Mouse (Mus musculus): Measurements from ENCODE around the gene Gm20481. TPM values are rescaled to one million over a fixed set of nuclear protein-coding genes. Genes with fewer than 3 reads are reported as not detected.
A peak's percentile ranks its signal among the peaks of the same experiment; 100 is the strongest.
"Not testable (repeated sequence)": the region's sequence is repeated elsewhere in the genome, so short reads cannot be mapped to it uniquely, and the experiment has no call there.

Gene Gm20481
- polyA plus RNA-seq (2014; fragmentation: Nextera tagmentation; extraction: Ambion mirVana): not detected in 2 replicates

- not testable (repeated sequence) for ATAC-seq (ENCODE audit: low read depth); H3K4me3 ChIP-seq (ENCODE audit: low read depth, low read length); DNase-seq (ENCODE audit: low spot score); H3K27ac ChIP-seq (replicated peaks; ENCODE audit: low read depth, low read length); H3K4me1 ChIP-seq (ENCODE audit: control insufficient read depth, insufficient read depth, low read length); H3K36me3 ChIP-seq (ENCODE audit: control insufficient read depth, insufficient read depth, low read length); H3K9me3 ChIP-seq (ENCODE audit: control insufficient read depth, low read length); H3K9ac ChIP-seq (ENCODE audit: low read depth, low read length); H3K4me2 ChIP-seq (ENCODE audit: low read depth, low read length)
- H3K27me3 ChIP-seq (replicated peaks; ENCODE audit: control insufficient read depth, insufficient read depth, low read length): peaks cover 21% of the 10 kb centered on the region
- WGBS: 71% methylated on average over 5 of the region's 11 CpGs
These were observed at the start of gene Gm20481 for GRCm38 (mm10) chr17:34969822-34970221. Gene Gm20481 (plus strand): TSS chr17:34969912.

GRCm38 (mm10) chr17:34922939-34923338, 46.8 kb upstream of the Gm20481 start:
- Histone ChIP-seq H3K36me3 (ENCODE audit: control insufficient read depth, insufficient read depth, low read length) (no peaks in the 10 kb centered on the region), H3K27me3 (replicated peaks; ENCODE audit: control insufficient read depth, insufficient read depth, low read length) (no peaks in the 10 kb centered on the region), H3K4me3 (ENCODE audit: low read depth, low read length) (no peak overlapping the region), H3K27ac (replicated peaks; ENCODE audit: low read depth, low read length) (no peak overlapping the region), H3K9ac (ENCODE audit: low read depth, low read length) (no peak overlapping the region), H3K9me3 (ENCODE audit: control insufficient read depth, low read length) (no peaks in the 10 kb centered on the region), H3K4me2 (ENCODE audit: low read depth, low read length) (no peak overlapping the region), H3K4me1 (ENCODE audit: control insufficient read depth, insufficient read depth, low read length) (no peaks in the 10 kb centered on the region)
- DNase-seq (ENCODE audit: low spot score) (no peak), ATAC-seq (ENCODE audit: low read depth) (no peak)
- WGBS: 52% methylated on average over 6 of the region's 6 CpGs

DNA sequence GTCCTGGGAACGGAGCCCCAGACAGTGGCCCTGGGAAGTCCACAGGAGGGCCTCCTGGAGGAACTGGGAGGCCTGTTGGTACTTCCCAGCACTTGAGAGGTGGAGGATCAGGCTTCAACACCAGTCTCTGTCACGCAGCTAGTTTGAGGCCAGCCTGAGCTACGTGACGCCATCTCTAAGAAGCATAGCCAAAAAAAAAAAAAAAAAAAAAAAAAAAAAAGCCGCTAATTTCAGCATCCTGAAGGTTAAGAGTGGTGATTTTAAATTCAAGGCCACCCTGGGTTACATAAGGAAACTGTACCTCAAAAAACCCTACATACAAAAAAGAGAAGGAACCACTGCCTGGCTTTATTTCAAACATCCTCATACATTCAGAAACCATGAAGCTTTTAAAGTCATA, 45.5 kb upstream of the Gm20481 start:
- H3K4me2 ChIP-seq (ENCODE audit: low read depth, low read length): no peak overlapping the region
- no peaks in the 10 kb centered on the region for H3K27me3 ChIP-seq (replicated peaks; ENCODE audit: control insufficient read depth, insufficient read depth, low read length)
- H3K9me3 ChIP-seq (ENCODE audit: control insufficient read depth, low read length): no peaks in the 10 kb centered on the region
- H3K27ac ChIP-seq (replicated peaks; ENCODE audit: low read depth, low read length): no peak overlapping the region
- DNase-seq (ENCODE audit: low spot score): no peak
- ATAC-seq (ENCODE audit: low read depth): no peak
- no peaks in the 10 kb centered on the region for H3K4me1 ChIP-seq (ENCODE audit: control insufficient read depth, insufficient read depth, low read length)
- no peak overlapping the region for H3K9ac ChIP-seq (ENCODE audit: low read depth, low read length)
- H3K4me3 ChIP-seq (ENCODE audit: low read depth, low read length): no peak overlapping the region
- H3K36me3 ChIP-seq (ENCODE audit: control insufficient read depth, insufficient read depth, low read length): no peaks in the 10 kb centered on the region
- 71% methylated on average over 5 of the region's 5 CpGs for WGBS

DNA sequence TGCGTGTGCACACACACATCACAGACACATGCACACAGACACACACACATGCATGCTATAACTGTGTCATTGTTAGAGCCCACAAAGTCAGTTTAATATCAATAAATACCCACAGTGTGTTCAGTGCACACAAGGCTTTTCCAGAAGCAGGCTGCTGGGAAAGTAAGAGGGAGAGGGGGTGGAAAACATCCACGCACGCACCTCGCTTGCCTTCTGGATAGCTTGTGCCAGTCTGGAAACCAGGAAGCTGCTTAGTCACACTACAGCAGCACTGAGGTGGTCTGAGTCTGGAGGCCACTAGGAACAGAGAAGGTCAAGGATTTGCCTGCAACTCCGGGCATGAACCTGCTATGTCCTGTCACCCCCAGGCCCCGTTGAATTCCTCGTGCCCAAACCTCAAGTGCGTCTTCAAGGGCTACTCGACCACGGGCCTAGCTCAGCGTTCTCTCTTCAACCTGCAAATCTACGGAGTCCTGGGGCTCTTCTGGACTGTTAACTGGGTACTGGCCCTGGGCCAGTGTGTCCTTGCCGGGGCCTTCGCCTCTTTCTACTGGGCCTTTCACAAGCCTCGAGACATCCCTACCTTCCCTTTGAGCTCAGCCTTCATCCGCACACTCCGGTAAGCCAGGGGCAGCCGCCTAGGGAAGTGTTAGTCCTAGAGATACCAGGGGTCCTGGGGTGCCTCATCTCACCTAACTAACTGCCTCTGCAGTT, 42.2 kb upstream of the Gm20481 start:
- H3K27me3 ChIP-seq (replicated peaks; ENCODE audit: control insufficient read depth, insufficient read depth, low read length): no peaks in the 10 kb centered on the region
- no peak overlapping the region for H3K27ac ChIP-seq (replicated peaks; ENCODE audit: low read depth, low read length)
- no peak overlapping the region for H3K4me3 ChIP-seq (ENCODE audit: low read depth, low read length)
- no peaks in the 10 kb centered on the region for H3K9me3 ChIP-seq (ENCODE audit: control insufficient read depth, low read length)
- 86% methylated on average over 18 of the region's 18 CpGs for WGBS
- no peak for DNase-seq (ENCODE audit: low spot score)
- H3K4me1 ChIP-seq (ENCODE audit: control insufficient read depth, insufficient read depth, low read length): peaks cover 7% of the 10 kb centered on the region
- no peak for ATAC-seq (ENCODE audit: low read depth)
- no peaks in the 10 kb centered on the region for H3K36me3 ChIP-seq (ENCODE audit: control insufficient read depth, insufficient read depth, low read length)
- H3K4me2 ChIP-seq (ENCODE audit: low read depth, low read length): no peak overlapping the region
- no peak overlapping the region for H3K9ac ChIP-seq (ENCODE audit: low read depth, low read length)

DNA sequence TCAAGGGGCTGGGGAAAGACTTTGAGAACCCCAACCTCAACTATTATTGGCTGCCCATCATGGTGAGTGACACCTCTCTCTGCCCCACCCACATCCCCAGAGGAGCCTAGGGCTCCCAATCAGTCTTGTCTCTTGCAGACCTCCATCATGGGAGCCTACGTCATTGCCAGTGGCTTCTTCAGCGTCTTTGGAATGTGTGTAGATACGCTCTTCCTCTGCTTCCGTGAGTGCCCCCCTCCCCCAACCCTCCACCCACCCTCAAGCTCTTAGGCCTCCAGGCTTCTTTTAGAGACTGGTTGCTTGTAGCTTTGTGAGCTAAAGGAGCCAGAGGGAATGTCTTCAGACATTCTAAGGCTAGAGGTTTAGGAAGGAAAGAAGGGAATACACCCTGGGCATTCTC, 40.9 kb upstream of the Gm20481 start:
- no peak overlapping the region for H3K4me3 ChIP-seq (ENCODE audit: low read depth, low read length)
- 55% methylated on average over 4 of the region's 4 CpGs for WGBS

DNA sequence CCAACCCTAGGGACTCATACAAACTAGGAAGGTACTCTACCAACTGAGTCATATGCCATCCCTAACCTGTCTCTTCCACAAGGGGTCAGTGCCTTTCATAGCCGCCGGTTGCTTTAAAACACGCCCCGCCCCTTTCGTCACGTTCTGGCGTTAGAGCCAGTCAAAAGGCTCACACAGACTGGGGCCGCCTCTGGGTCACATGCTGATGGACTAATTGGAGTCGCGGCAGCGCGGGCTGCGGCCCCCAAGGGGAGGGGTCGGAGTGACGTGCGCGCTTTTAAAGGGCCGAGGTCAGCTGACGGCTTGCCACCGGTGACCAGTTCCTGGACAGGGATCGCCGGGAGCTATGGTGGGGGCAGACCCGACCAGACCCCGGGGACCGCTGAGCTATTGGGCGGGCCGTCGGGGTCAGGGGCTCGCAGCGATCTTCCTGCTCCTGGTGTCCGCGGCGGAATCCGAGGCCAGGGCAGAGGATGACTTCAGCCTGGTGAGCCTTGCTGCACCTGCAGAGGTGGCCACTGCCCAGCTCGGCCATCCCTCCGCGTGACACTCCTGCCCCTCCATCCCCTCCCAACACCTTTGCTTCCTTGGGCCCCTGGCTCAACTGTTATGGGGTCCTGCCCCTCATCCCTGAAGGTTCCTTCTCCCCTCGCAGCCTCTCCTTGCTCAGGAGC, 38.5 kb upstream of the Gm20481 start, which contains the start of gene Neu1:
Neu1 (plus strand) TSS at position 193 of the 674 bp plus-strand sequence.
- Histone ChIP-seq H3K4me2 (ENCODE audit: low read depth, low read length) (peak within 1 kb of the TSS; percentile 72), H3K9ac (ENCODE audit: low read depth, low read length) (peak within 1 kb of the TSS; percentile 81), H3K4me3 (ENCODE audit: low read depth, low read length) (peak within 1 kb of the TSS; percentile 71), H3K27me3 (replicated peaks; ENCODE audit: control insufficient read depth, insufficient read depth, low read length) (no peaks in the 10 kb centered on the region), H3K36me3 (ENCODE audit: control insufficient read depth, insufficient read depth, low read length) (peaks cover 5% of the 10 kb centered on the region; the same call in 1 of the 2 replicates), H3K9me3 (ENCODE audit: control insufficient read depth, low read length) (no peaks in the 10 kb centered on the region), H3K27ac (replicated peaks; ENCODE audit: low read depth, low read length) (no peak within 1 kb of the TSS), H3K4me1 (ENCODE audit: control insufficient read depth, insufficient read depth, low read length) (peaks cover 7% of the 10 kb centered on the region)
- 1% methylated on average over 31 of the region's 38 CpGs for WGBS
- DNase-seq (ENCODE audit: low spot score): peak; percentile 99
- ATAC-seq (ENCODE audit: low read depth): peak; percentile 98

More for the DNA sequence above, 40.9 kb upstream of the Gm20481 start:
- H3K27ac ChIP-seq (replicated peaks; ENCODE audit: low read depth, low read length): no peak overlapping the region
- H3K4me2 ChIP-seq (ENCODE audit: low read depth, low read length): no peak overlapping the region
- no peaks in the 10 kb centered on the region for H3K36me3 ChIP-seq (ENCODE audit: control insufficient read depth, insufficient read depth, low read length)
- peaks cover 7% of the 10 kb centered on the region for H3K4me1 ChIP-seq (ENCODE audit: control insufficient read depth, insufficient read depth, low read length)
- DNase-seq (ENCODE audit: low spot score): no peak
- H3K9ac ChIP-seq (ENCODE audit: low read depth, low read length): no peak overlapping the region
- H3K9me3 ChIP-seq (ENCODE audit: control insufficient read depth, low read length): no peaks in the 10 kb centered on the region
- ATAC-seq (ENCODE audit: low read depth): no peak
- no peaks in the 10 kb centered on the region for H3K27me3 ChIP-seq (replicated peaks; ENCODE audit: control insufficient read depth, insufficient read depth, low read length)

- WGBS: 14% methylated on average over 14 of the region's 14 CpGs
- H3K36me3 ChIP-seq (ENCODE audit: control insufficient read depth, insufficient read depth, low read length): peaks cover 5% of the 10 kb centered on the region; the same call in 1 of the 2 replicates
- peaks cover 7% of the 10 kb centered on the region for H3K4me1 ChIP-seq (ENCODE audit: control insufficient read depth, insufficient read depth, low read length)
- H3K27me3 ChIP-seq (replicated peaks; ENCODE audit: control insufficient read depth, insufficient read depth, low read length): no peaks in the 10 kb centered on the region
- DNase-seq (ENCODE audit: low spot score) (no peak), ATAC-seq (ENCODE audit: low read depth) (0 out of 2 replicates have a peak, but pooled peaks have one; percentile 8)
- peak overlapping the region; percentile 71 for H3K4me3 ChIP-seq (ENCODE audit: low read depth, low read length)
- H3K4me2 ChIP-seq (ENCODE audit: low read depth, low read length): peak overlapping the region; percentile 72
- no peak overlapping the region for H3K27ac ChIP-seq (replicated peaks; ENCODE audit: low read depth, low read length)
- peak overlapping the region; percentile 81 for H3K9ac ChIP-seq (ENCODE audit: low read depth, low read length)
- H3K9me3 ChIP-seq (ENCODE audit: control insufficient read depth, low read length): no peaks in the 10 kb centered on the region
These were observed 38.0 kb upstream of the Gm20481 start for GRCm38 (mm10) chr17:34931735-34932098.

GRCm38 (mm10) chr17:34932287-34932686, 37.4 kb upstream of the Gm20481 start:
- peak overlapping the region; percentile 81 for H3K9ac ChIP-seq (ENCODE audit: low read depth, low read length)
- WGBS: 89% methylated on average over 8 of the region's 8 CpGs

More at GRCm38 (mm10) chr17:34932287-34932686, 37.4 kb upstream of the Gm20481 start:
- Histone ChIP-seq H3K36me3 (ENCODE audit: control insufficient read depth, insufficient read depth, low read length) (peaks cover 5% of the 10 kb centered on the region; the same call in 1 of the 2 replicates), H3K4me1 (ENCODE audit: control insufficient read depth, insufficient read depth, low read length) (peaks cover 7% of the 10 kb centered on the region), H3K9me3 (ENCODE audit: control insufficient read depth, low read length) (no peaks in the 10 kb centered on the region), H3K4me3 (ENCODE audit: low read depth, low read length) (peak overlapping the region; percentile 71), H3K27me3 (replicated peaks; ENCODE audit: control insufficient read depth, insufficient read depth, low read length) (no peaks in the 10 kb centered on the region), H3K4me2 (ENCODE audit: low read depth, low read length) (peak overlapping the region; percentile 72), H3K27ac (replicated peaks; ENCODE audit: low read depth, low read length) (no peak overlapping the region)
- no peak for DNase-seq (ENCODE audit: low spot score)
- no peak for ATAC-seq (ENCODE audit: low read depth)
